Mouse (Mus musculus): ENCODE data around the gene Pram1. TPM values are rescaled to one million over a fixed set of nuclear protein-coding genes. Genes with fewer than 3 reads are reported as not detected.

Gene Pram1
- 0.49 and 0.69 TPM in 2 replicates for polyA plus RNA-seq (2014; fragmentation: Nextera tagmentation; extraction: Ambion mirVana)

DNA sequence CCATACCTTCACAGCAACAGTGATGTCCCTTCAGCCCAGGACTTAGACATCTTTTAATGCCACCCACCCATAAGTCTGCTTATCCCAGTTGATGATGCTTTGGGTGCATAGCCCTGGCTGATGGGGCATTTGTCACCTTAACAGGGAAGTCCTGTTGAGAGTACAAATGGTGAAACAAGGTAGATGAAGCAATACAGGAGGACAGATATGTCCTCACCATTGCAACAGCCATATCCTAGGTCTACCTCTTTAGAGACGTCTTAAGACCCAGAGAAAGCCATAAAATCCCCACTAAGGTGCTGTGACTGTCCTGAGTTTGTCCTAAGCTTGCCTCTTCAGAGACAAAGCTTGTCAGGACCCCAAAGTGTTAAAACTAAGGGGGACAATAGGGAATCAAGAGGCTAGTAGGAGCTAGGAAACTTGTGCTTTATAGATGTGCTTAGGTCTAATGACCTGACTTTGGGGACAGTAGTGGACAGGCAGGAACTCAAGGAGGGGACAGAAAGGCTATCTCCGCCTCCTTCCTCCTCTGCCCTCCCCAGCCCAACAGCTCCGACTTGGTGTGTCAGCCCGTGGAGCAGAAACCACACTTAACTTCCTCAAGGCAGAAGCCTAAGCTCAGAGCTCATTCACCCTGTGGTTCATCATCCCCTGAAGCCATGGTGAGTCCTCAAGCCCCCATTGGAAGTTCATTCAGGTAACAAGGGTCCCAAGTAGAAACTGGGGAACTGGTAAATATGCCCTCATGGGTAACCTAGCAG lies at the start of gene Pram1:
Gene Pram1, plus strand, starts transcription at position 541 of the 761 bp plus-strand sequence.
- Histone ChIP-seq H3K4me1 (ENCODE audit: control insufficient read depth in 2 of 2, insufficient read depth in 2 of 2, low read length in 2 of 2) (no peaks in the 10 kb centered on the region), H3K27me3 (ENCODE audit: control insufficient read depth, insufficient read depth, low read length) (no peaks in the 10 kb centered on the region), H3K27ac (replicated peaks in 1 of 2; ENCODE audit: control insufficient read depth in 1 of 2, insufficient read depth in 1 of 2, low read depth in 2 of 2, low read length in 2 of 2) (no peak within 1 kb of the TSS), H3K4me2 (ENCODE audit: low read length) (no peak within 1 kb of the TSS), H3K9me3 (ENCODE audit: control insufficient read depth, low read length) (no peaks in the 10 kb centered on the region), H3K36me3 (ENCODE audit: control insufficient read depth, insufficient read depth, low read length) (peaks cover 34% of the 10 kb centered on the region), H3K9ac (ENCODE audit: low read length) (no peak within 1 kb of the TSS), H3K4me3 (ENCODE audit: control insufficient read depth in 1 of 2, insufficient read depth in 1 of 2, low read depth in 1 of 2, low read length in 2 of 2) (no peak within 1 kb of the TSS)
- ATAC-seq (ENCODE audit: insufficient number of reproducible peaks, insufficient read depth, low FRiP score, low read depth): no peak
- 83% methylated on average over 4 of the region's 4 CpGs for WGBS

- Histone ChIP-seq H3K27me3 (ENCODE audit: control insufficient read depth, insufficient read depth, low read length) (no peaks in the 10 kb centered on the region), H3K4me3 (ENCODE audit: control insufficient read depth in 1 of 2, insufficient read depth in 1 of 2, low read depth in 1 of 2, low read length in 2 of 2) (no peak overlapping the region), H3K9ac (ENCODE audit: low read length) (no peak overlapping the region), H3K9me3 (ENCODE audit: control insufficient read depth, low read length) (peaks cover 9% of the 10 kb centered on the region), H3K36me3 (ENCODE audit: control insufficient read depth, insufficient read depth, low read length) (no peaks in the 10 kb centered on the region), H3K4me2 (ENCODE audit: low read length) (no peak overlapping the region), H3K4me1 (ENCODE audit: control insufficient read depth in 2 of 2, insufficient read depth in 2 of 2, low read length in 2 of 2) (no peaks in the 10 kb centered on the region), H3K27ac (replicated peaks in 1 of 2; ENCODE audit: control insufficient read depth in 1 of 2, insufficient read depth in 1 of 2, low read depth in 2 of 2, low read length in 2 of 2) (no peak overlapping the region)
- ATAC-seq (ENCODE audit: insufficient number of reproducible peaks, insufficient read depth, low FRiP score, low read depth): no peak
Measured at GRCm38 (mm10) chr17:33597271-33597670, 40.6 kb upstream of the Pram1 start.

DNA sequence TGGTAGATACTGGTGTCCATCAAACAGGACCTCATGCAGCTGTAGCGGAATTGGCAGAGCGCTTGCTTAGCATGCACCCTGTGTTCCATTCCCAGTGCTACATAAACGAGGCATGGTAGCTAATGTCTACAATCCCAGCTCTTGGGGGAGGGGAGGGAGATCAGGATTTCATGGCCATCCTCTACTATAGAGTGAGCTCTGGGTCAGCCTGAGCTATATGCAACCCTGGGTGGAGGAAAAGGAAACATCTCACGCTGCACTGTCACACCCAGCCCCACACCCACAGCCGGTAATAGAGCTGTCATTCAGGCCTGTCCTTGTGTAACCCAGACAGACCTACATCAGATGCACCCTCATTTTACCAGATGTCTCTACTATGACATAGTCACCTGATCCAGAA lies 39.4 kb upstream of the Pram1 start:
- Histone ChIP-seq H3K4me2 (ENCODE audit: low read length) (no peak overlapping the region), H3K27ac (replicated peaks in 1 of 2; ENCODE audit: control insufficient read depth in 1 of 2, insufficient read depth in 1 of 2, low read depth in 2 of 2, low read length in 2 of 2) (no peak overlapping the region), H3K9ac (ENCODE audit: low read length) (no peak overlapping the region), H3K4me3 (ENCODE audit: control insufficient read depth in 1 of 2, insufficient read depth in 1 of 2, low read depth in 1 of 2, low read length in 2 of 2) (no peak overlapping the region), H3K4me1 (ENCODE audit: control insufficient read depth in 2 of 2, insufficient read depth in 2 of 2, low read length in 2 of 2) (no peaks in the 10 kb centered on the region), H3K9me3 (ENCODE audit: control insufficient read depth, low read length) (peaks cover 9% of the 10 kb centered on the region), H3K36me3 (ENCODE audit: control insufficient read depth, insufficient read depth, low read length) (no peaks in the 10 kb centered on the region), H3K27me3 (ENCODE audit: control insufficient read depth, insufficient read depth, low read length) (no peaks in the 10 kb centered on the region)
- no peak for ATAC-seq (ENCODE audit: insufficient number of reproducible peaks, insufficient read depth, low FRiP score, low read depth)
- 87% methylated on average over 5 of the region's 5 CpGs for WGBS

- no peaks in the 10 kb centered on the region for H3K36me3 ChIP-seq (ENCODE audit: control insufficient read depth, insufficient read depth, low read length)
- H3K4me1 ChIP-seq (ENCODE audit: control insufficient read depth in 2 of 2, insufficient read depth in 2 of 2, low read length in 2 of 2): no peaks in the 10 kb centered on the region
- 83% methylated on average over 8 of the region's 8 CpGs for WGBS
- H3K4me2 ChIP-seq (ENCODE audit: low read length): no peak overlapping the region
- H3K9me3 ChIP-seq (ENCODE audit: control insufficient read depth, low read length): peaks cover 9% of the 10 kb centered on the region
- H3K27ac ChIP-seq (replicated peaks in 1 of 2; ENCODE audit: control insufficient read depth in 1 of 2, insufficient read depth in 1 of 2, low read depth in 2 of 2, low read length in 2 of 2): no peak overlapping the region
- H3K4me3 ChIP-seq (ENCODE audit: control insufficient read depth in 1 of 2, insufficient read depth in 1 of 2, low read depth in 1 of 2, low read length in 2 of 2): no peak overlapping the region
- no peak for ATAC-seq (ENCODE audit: insufficient number of reproducible peaks, insufficient read depth, low FRiP score, low read depth)
- no peaks in the 10 kb centered on the region for H3K27me3 ChIP-seq (ENCODE audit: control insufficient read depth, insufficient read depth, low read length)
- H3K9ac ChIP-seq (ENCODE audit: low read length): no peak overlapping the region
Measured at GRCm38 (mm10) chr17:33599836-33600475, 37.9 kb upstream of the Pram1 start.

GRCm38 (mm10) chr17:33600831-33601230 lies 37.0 kb upstream of the Pram1 start:
- 67% methylated on average over 3 of the region's 3 CpGs for WGBS
- Histone ChIP-seq H3K4me2 (ENCODE audit: low read length) (no peak overlapping the region), H3K9me3 (ENCODE audit: control insufficient read depth, low read length) (peaks cover 9% of the 10 kb centered on the region), H3K27me3 (ENCODE audit: control insufficient read depth, insufficient read depth, low read length) (no peaks in the 10 kb centered on the region), H3K4me3 (ENCODE audit: control insufficient read depth in 1 of 2, insufficient read depth in 1 of 2, low read depth in 1 of 2, low read length in 2 of 2) (no peak overlapping the region), H3K4me1 (ENCODE audit: control insufficient read depth in 2 of 2, insufficient read depth in 2 of 2, low read length in 2 of 2) (no peaks in the 10 kb centered on the region), H3K9ac (ENCODE audit: low read length) (no peak overlapping the region), H3K36me3 (ENCODE audit: control insufficient read depth, insufficient read depth, low read length) (no peaks in the 10 kb centered on the region), H3K27ac (replicated peaks in 1 of 2; ENCODE audit: control insufficient read depth in 1 of 2, insufficient read depth in 1 of 2, low read depth in 2 of 2, low read length in 2 of 2) (no peak overlapping the region)
- ATAC-seq (ENCODE audit: insufficient number of reproducible peaks, insufficient read depth, low FRiP score, low read depth): no peak

DNA sequence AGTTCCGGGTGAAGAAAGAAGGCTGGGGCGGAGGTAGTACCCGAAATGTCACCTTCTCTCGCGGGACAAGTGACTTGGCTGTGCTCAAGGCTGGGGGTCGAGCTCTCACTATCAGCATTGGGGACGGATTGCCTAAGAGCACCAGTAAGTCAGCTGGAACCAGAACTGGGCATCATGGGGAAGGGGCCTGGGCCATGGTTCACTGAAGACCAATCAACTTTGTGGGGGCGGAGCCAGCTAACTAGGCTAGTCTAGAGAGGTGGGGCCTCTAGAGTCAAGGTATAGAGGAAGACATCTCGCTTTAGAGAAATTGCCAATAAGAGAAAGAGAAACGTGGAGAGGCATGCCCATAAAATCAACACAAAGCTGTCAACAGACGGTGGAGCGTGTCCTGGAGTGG lies 35.9 kb upstream of the Pram1 start:
- no peaks in the 10 kb centered on the region for H3K27me3 ChIP-seq (ENCODE audit: control insufficient read depth, insufficient read depth, low read length)
- H3K4me3 ChIP-seq (ENCODE audit: control insufficient read depth in 1 of 2, insufficient read depth in 1 of 2, low read depth in 1 of 2, low read length in 2 of 2): no peak overlapping the region
- H3K27ac ChIP-seq (replicated peaks in 1 of 2; ENCODE audit: control insufficient read depth in 1 of 2, insufficient read depth in 1 of 2, low read depth in 2 of 2, low read length in 2 of 2): no peak overlapping the region
- 82% methylated on average over 12 of the region's 12 CpGs for WGBS
- no peak for ATAC-seq (ENCODE audit: insufficient number of reproducible peaks, insufficient read depth, low FRiP score, low read depth)
- H3K9ac ChIP-seq (ENCODE audit: low read length): no peak overlapping the region
- no peaks in the 10 kb centered on the region for H3K4me1 ChIP-seq (ENCODE audit: control insufficient read depth in 2 of 2, insufficient read depth in 2 of 2, low read length in 2 of 2)
- H3K4me2 ChIP-seq (ENCODE audit: low read length): no peak overlapping the region
- peaks cover 9% of the 10 kb centered on the region for H3K9me3 ChIP-seq (ENCODE audit: control insufficient read depth, low read length)
- no peaks in the 10 kb centered on the region for H3K36me3 ChIP-seq (ENCODE audit: control insufficient read depth, insufficient read depth, low read length)

- no peak for ATAC-seq (ENCODE audit: insufficient number of reproducible peaks, insufficient read depth, low FRiP score, low read depth)
- H3K4me3 ChIP-seq (ENCODE audit: control insufficient read depth in 1 of 2, insufficient read depth in 1 of 2, low read depth in 1 of 2, low read length in 2 of 2): no peak overlapping the region
- H3K27me3 ChIP-seq (ENCODE audit: control insufficient read depth, insufficient read depth, low read length): no peaks in the 10 kb centered on the region
- no peaks in the 10 kb centered on the region for H3K4me1 ChIP-seq (ENCODE audit: control insufficient read depth in 2 of 2, insufficient read depth in 2 of 2, low read length in 2 of 2)
- no peaks in the 10 kb centered on the region for H3K9me3 ChIP-seq (ENCODE audit: control insufficient read depth, low read length)
- H3K27ac ChIP-seq (replicated peaks in 1 of 2; ENCODE audit: control insufficient read depth in 1 of 2, insufficient read depth in 1 of 2, low read depth in 2 of 2, low read length in 2 of 2): no peak overlapping the region
- no peaks in the 10 kb centered on the region for H3K36me3 ChIP-seq (ENCODE audit: control insufficient read depth, insufficient read depth, low read length)
- H3K9ac ChIP-seq (ENCODE audit: low read length): no peak overlapping the region
- no peak overlapping the region for H3K4me2 ChIP-seq (ENCODE audit: low read length)
- 33% methylated on average over 2 of the region's 2 CpGs for WGBS
Measured at GRCm38 (mm10) chr17:33607273-33607672, 30.6 kb upstream of the Pram1 start.

Measured in heart, embryonic 14.5 days (tissue).